In genomic region chr5:140749062-140749875, GRCm38 (mm10) we compare ENCODE assay signal across 8 mouse cellular contexts. TPM values are rescaled to one million over a fixed set of nuclear protein-coding genes. Genes with fewer than 3 reads are reported as not detected.
A peak's percentile ranks its signal among the peaks of the same experiment; 100 is the strongest.
DNase-seq lines count a peak whose midpoint lies in the region; ATAC-seq and TF ChIP-seq lines count a peak whose summit lies in the region.

No protein-coding gene starts in this region.

- peak overlapping the region; percentile 56 for H3K4me2 ChIP-seq in embryonic facial prominence, embryonic 13.5 days

- 16% methylated on average over 12 of the region's 12 CpGs for WGBS in embryonic facial prominence, embryonic 13.5 days
- WGBS in liver, adult 2 months: 15% methylated on average over 12 of the region's 12 CpGs

- H3K36me3 ChIP-seq in embryonic facial prominence, embryonic 13.5 days: no peaks in the 10 kb centered on the region
- H3K36me3 ChIP-seq in liver, adult 2 months (ENCODE audit: control insufficient read depth, insufficient read depth, low read length): no peaks in the 10 kb centered on the region

- no peak for ATAC-seq in embryonic facial prominence, embryonic 13.5 days (ENCODE audit: insufficient number of reproducible peaks, insufficient read depth, low FRiP score, low TSS enrichment, low read depth)
- peak; percentile 82 for ATAC-seq in monocyte, adult 5-6 weeks (replicated peaks; ENCODE audit: insufficient number of reproducible peaks, low FRiP score, low TSS enrichment, poor library complexity, severe bottlenecking)

- no peak for TF ChIP-seq POLR2A in liver, adult 2 months (IDR thresholded peaks at IDR 0.05; ENCODE audit: extremely low read depth, insufficient read depth, low read length)

- no peaks in the 10 kb centered on the region for H3K27me3 ChIP-seq in embryonic facial prominence, embryonic 13.5 days
- no peaks in the 10 kb centered on the region for H3K27me3 ChIP-seq in liver, adult 2 months (ENCODE audit: control insufficient read depth, insufficient read depth, low read length)

- peak overlapping the region; percentile 65 for H3K9ac ChIP-seq in embryonic facial prominence, embryonic 13.5 days
- H3K9ac ChIP-seq in liver, adult 2 months (ENCODE audit: low read depth, low read length): peak overlapping the region; percentile 1; the same call in 1 of the 2 replicates

- TF ChIP-seq CTCF in liver, adult 2 months (IDR thresholded peaks at IDR 0.05; ENCODE audit: low read depth, low read length): peak; percentile 93

- peak overlapping the region; percentile 11; the same call in 1 of the 2 replicates for H3K27ac ChIP-seq in embryonic facial prominence, embryonic 13.5 days
- no peak overlapping the region for H3K27ac ChIP-seq in liver, adult 2 months (replicated peaks; ENCODE audit: insufficient read depth, low read depth, low read length)

- peak; percentile 95 for DNase-seq in A20 (ENCODE audit: low read depth, low spot score)
- peak; percentile 43 to 47 for DNase-seq in adrenal gland, postnatal 4 days (ENCODE audit: low spot score in 2 of 2)
- peak; percentile 71 to 78 for DNase-seq in heart, adult 9 months (ENCODE audit: low spot score in 2 of 2)
- peak; percentile 58 to 80 for DNase-seq in kidney, adult 8-10 months
- peak; percentile 53 for DNase-seq in liver, adult 2 months (ENCODE audit: extremely low read depth, low read depth, low spot score)
- DNase-seq in spleen, postnatal 36 days (ENCODE audit: low spot score in 2 of 2): peak; percentile 76 to 77

- H3K79me2 ChIP-seq in liver, adult 2 months (ENCODE audit: control insufficient read depth, insufficient read depth, low read length): no peaks in the 10 kb centered on the region

- H3K9me3 ChIP-seq in embryonic facial prominence, embryonic 13.5 days: peaks cover 4% of the 10 kb centered on the region

- H3K4me3 ChIP-seq in embryonic facial prominence, embryonic 13.5 days: peak overlapping the region; percentile 31
- no peak overlapping the region for H3K4me3 ChIP-seq in liver, adult 2 months (ENCODE audit: insufficient read depth, low read depth, low read length)

- peaks cover 12% of the 10 kb centered on the region for H3K4me1 ChIP-seq in embryonic facial prominence, embryonic 13.5 days
- peaks cover 3% of the 10 kb centered on the region; the same call in 1 of the 2 replicates for H3K4me1 ChIP-seq in liver, adult 2 months (ENCODE audit: control insufficient read depth, insufficient read depth, low read length)

RNA-seq across cellular contexts. Expression of gene Amz1, which starts 25.3 kb away (rescaled TPM):
- 1 to 10 TPM; 1.2 to 1.5 TPM for total RNA-seq in adrenal gland, postnatal 4 days (2021)
- polyA plus RNA-seq in embryonic facial prominence, embryonic 13.5 days (2015; fragmentation: Nextera tagmentation; extraction: Ambion mirVana): 0.63 and 0.83 TPM in 2 replicates
- 0.46 and 0.54 TPM in 2 replicates for total RNA-seq in liver, adult 2 months (2014; rRNA removed)
- 0.15 and 0.93 TPM in 2 replicates for polyA plus RNA-seq in liver, adult 2 months (2012; rRNA removed)
- 7.8 to 13.5 TPM (median 10.2 TPM) in 3 replicates for total RNA-seq in monocyte, adult 5-6 weeks (2017)

RNA-seq across cellular contexts. Expression of gene Brat1, which starts 44.5 kb away (rescaled TPM):
- 10 to 100 TPM; 23.9 to 24.2 TPM for total RNA-seq in adrenal gland, postnatal 4 days (2021)
- polyA plus RNA-seq in embryonic facial prominence, embryonic 13.5 days (2015; fragmentation: Nextera tagmentation; extraction: Ambion mirVana): 21.7 and 22.0 TPM in 2 replicates
- total RNA-seq in liver, adult 2 months (2014; rRNA removed): 5.5 and 6.1 TPM in 2 replicates
- 13.3 and 14.4 TPM in 2 replicates for polyA plus RNA-seq in liver, adult 2 months (2012; rRNA removed)
- total RNA-seq in monocyte, adult 5-6 weeks (2017): 3.9 to 13.9 TPM (median 6.1 TPM) in 3 replicates

RNA-seq across cellular contexts. Expression of gene Iqce, which starts 47.1 kb away (rescaled TPM):
- total RNA-seq in adrenal gland, postnatal 4 days (2021): 10 to 100 TPM; 40.3 to 41.3 TPM
- 25.3 and 27.9 TPM in 2 replicates for polyA plus RNA-seq in embryonic facial prominence, embryonic 13.5 days (2015; fragmentation: Nextera tagmentation; extraction: Ambion mirVana)
- 2.3 and 2.4 TPM in 2 replicates for total RNA-seq in liver, adult 2 months (2014; rRNA removed)
- polyA plus RNA-seq in liver, adult 2 months (2012; rRNA removed): 3.8 and 5.5 TPM in 2 replicates
- total RNA-seq in monocyte, adult 5-6 weeks (2017): 8.2 to 14.9 TPM (median 14.3 TPM) in 3 replicates

Comparison
In these comparisons a context has a peak if more than half of its experiments do, and no peak if none do; other contexts are left out.
1. DNase-seq: peak in every context shown above with its lines; median percentile 95 in A20; 76 in spleen, postnatal 36 days; 74 in heart, adult 9 months; 69 in kidney, adult 8-10 months; 53 in liver, adult 2 months; 45 in adrenal gland, postnatal 4 days.